Mouse (Mus musculus) small intestine, adult 2 months (tissue): ENCODE measurements around the gene Krt6a. TPM values are rescaled to one million over a fixed set of nuclear protein-coding genes. Genes with fewer than 3 reads are reported as not detected.

ENCODE experiments used
- H3K27ac ChIP-seq: fragments of 200-500 bp; 2 replicates; pipeline ENCODE4 v1.5.1; 2012; ENCODE audit warnings: low read depth, low read length, control low read depth, inconsistent platforms; ENCODE audit not compliant: insufficient read depth
- H3K27me3 ChIP-seq: fragments of 200-500 bp; 2 replicates; pipeline ENCODE4 v1.6.1; 2012; ENCODE audit warnings: mild to moderate bottlenecking, moderate library complexity, low read length, inconsistent platforms; ENCODE audit not compliant: control insufficient read depth, insufficient read depth
- H3K36me3 ChIP-seq: fragments of 200-500 bp; 2 replicates; pipeline ENCODE4 v1.6.1; 2012; ENCODE audit warnings: mild to moderate bottlenecking, low read length, control low read depth, inconsistent platforms; ENCODE audit not compliant: control insufficient read depth, insufficient read depth
- H3K4me1 ChIP-seq: fragments of 200-500 bp; 2 replicates; pipeline ENCODE4 v1.6.1; 2012; ENCODE audit warnings: low read length, inconsistent platforms, mixed read lengths; ENCODE audit not compliant: control insufficient read depth, insufficient read depth, insufficient read length
- H3K4me3 ChIP-seq: fragments of 200-500 bp; 2 replicates; pipeline ENCODE4 v1.5.1; 2012; ENCODE audit warnings: low read depth, mild to moderate bottlenecking, control low read depth, inconsistent platforms, low read length, moderate library complexity
- CTCF ChIP-seq: fragments of 200-500 bp; IDR thresholded peaks from 2 replicates; pipeline ENCODE4 v1.5.1; 2012; ENCODE audit warnings: low read depth, mild to moderate bottlenecking, control low read depth, inconsistent platforms, low read length, moderate library complexity, mixed read lengths; ENCODE audit not compliant: insufficient replicate concordance, insufficient read length; ENCODE audit errors: extremely low read depth
- POLR2A ChIP-seq: fragments of 200-500 bp; IDR thresholded peaks from 2 replicates; pipeline ENCODE4 v1.6.1; 2012; ENCODE audit warnings: low read depth, mild to moderate bottlenecking, control low read depth, inconsistent platforms, low read length, moderate library complexity
- whole genome bisulfite sequencing: fragments of 180-500 bp; shearing (Covaris S2); methylation state at CpG from one replicate; pipeline ENCODE4 v1.1.7; 2018; 5-methylcytosine and 5-hydroxymethylcytosine counted together
- polyA plus RNA-seq: library from polyadenylated mRNA; depleted of rRNA; stranded (reverse); fragments of >200 nt; gene quantifications from 2 replicates; pipeline ENCODE4 v1.2.3, GENCODE M21; 2012; rRNA removed

The Krt6a gene
- polyA plus RNA-seq: not detected in 2 replicates

- Histone ChIP-seq H3K36me3 (no peaks in the 10 kb centered on the region), H3K4me3 (no peak within 1 kb of the TSS), H3K27ac (no peak within 1 kb of the TSS), H3K4me1 (no peaks in the 10 kb centered on the region), H3K27me3 (peaks cover 5% of the 10 kb centered on the region; the same call in 1 of the 2 replicates)
- TF ChIP-seq POLR2A (no peak), CTCF (no peak)
- WGBS: 71% methylated on average over 5 of the region's 5 CpGs
These were observed at the start of gene Krt6a for GRCm38 (mm10) chr15:101694207-101694606. Gene Krt6a, minus strand, starts transcription at chr15:101694307.

- Histone ChIP-seq H3K27ac (no peak within 1 kb of the TSS), H3K27me3 (0 out of 2 replicates have a peak, but pooled peaks cover 4% of the 10 kb centered on the region), H3K36me3 (no peaks in the 10 kb centered on the region), H3K4me1 (no peaks in the 10 kb centered on the region), H3K4me3 (no peak within 1 kb of the TSS)
- TF ChIP-seq CTCF (no peak), POLR2A (no peak)
- WGBS: 60% methylated on average over 14 of the region's 14 CpGs
These were observed 48.6 kb upstream of the Krt6a start, which contains the start of gene Krt71 for GRCm38 (mm10) chr15:101742711-101743110. Gene Krt71, minus strand, starts transcription at chr15:101743109.

GRCm38 (mm10) chr15:101737786-101738185 is 43.7 kb upstream of the Krt6a start:
- no peak overlapping the region for H3K4me3 ChIP-seq
- no peaks in the 10 kb centered on the region for H3K4me1 ChIP-seq
- H3K27ac ChIP-seq: no peak overlapping the region
- TF ChIP-seq CTCF (no peak), POLR2A (no peak)
- H3K27me3 ChIP-seq: 0 out of 2 replicates have a peak, but pooled peaks cover 3% of the 10 kb centered on the region
- WGBS: 45% methylated on average over 7 of the region's 7 CpGs
- no peaks in the 10 kb centered on the region for H3K36me3 ChIP-seq

GRCm38 (mm10) chr15:101730653-101731052 is 36.5 kb upstream of the Krt6a start:
- no peak overlapping the region for H3K27ac ChIP-seq
- H3K36me3 ChIP-seq: no peaks in the 10 kb centered on the region
- H3K27me3 ChIP-seq: no peaks in the 10 kb centered on the region
- TF ChIP-seq CTCF (no peak), POLR2A (no peak)
- no peak overlapping the region for H3K4me3 ChIP-seq
- no peaks in the 10 kb centered on the region for H3K4me1 ChIP-seq

GRCm38 (mm10) chr15:101724686-101725085 is 30.6 kb upstream of the Krt6a start:
- TF ChIP-seq POLR2A (no peak), CTCF (no peak)
- Histone ChIP-seq H3K27me3 (no peaks in the 10 kb centered on the region; the same call in 1 of the 2 replicates), H3K4me3 (no peak overlapping the region), H3K4me1 (no peaks in the 10 kb centered on the region), H3K27ac (no peak overlapping the region), H3K36me3 (no peaks in the 10 kb centered on the region)
- 35% methylated on average over 5 of the region's 5 CpGs for WGBS

GRCm38 (mm10) chr15:101715831-101716230 is 21.7 kb upstream of the Krt6a start:
- Histone ChIP-seq H3K4me3 (no peak overlapping the region), H3K27me3 (no peaks in the 10 kb centered on the region), H3K27ac (no peak overlapping the region), H3K36me3 (no peaks in the 10 kb centered on the region), H3K4me1 (no peaks in the 10 kb centered on the region)
- 72% methylated on average over 3 of the region's 3 CpGs for WGBS
- no peak for TF ChIP-seq CTCF
- no peak for TF ChIP-seq POLR2A

- Histone ChIP-seq H3K4me3 (no peak overlapping the region), H3K36me3 (no peaks in the 10 kb centered on the region), H3K4me1 (no peaks in the 10 kb centered on the region), H3K27me3 (no peaks in the 10 kb centered on the region), H3K27ac (no peak overlapping the region)
- WGBS: 39% methylated on average over 5 of the region's 5 CpGs
- TF ChIP-seq POLR2A: no peak
- TF ChIP-seq CTCF: no peak
These were observed 20.2 kb upstream of the Krt6a start for GRCm38 (mm10) chr15:101714356-101714755.
